Mouse (Mus musculus) urinary bladder, postnatal 36 days (tissue): ENCODE data around the gene Nrbp1.
"Not testable (repeated sequence)": the region's sequence is repeated elsewhere in the genome, so short reads cannot be mapped to it uniquely, and the experiment has no call there.

Experiments used
- DNase-seq, 2 experiments: peaks; one replicate each; pipeline ENCODE4 v3.0.0; 2022; ENCODE audit warnings: low spot score in 2 of 2, mixed read lengths in 1 of 2

Gene Nrbp1

DNA sequence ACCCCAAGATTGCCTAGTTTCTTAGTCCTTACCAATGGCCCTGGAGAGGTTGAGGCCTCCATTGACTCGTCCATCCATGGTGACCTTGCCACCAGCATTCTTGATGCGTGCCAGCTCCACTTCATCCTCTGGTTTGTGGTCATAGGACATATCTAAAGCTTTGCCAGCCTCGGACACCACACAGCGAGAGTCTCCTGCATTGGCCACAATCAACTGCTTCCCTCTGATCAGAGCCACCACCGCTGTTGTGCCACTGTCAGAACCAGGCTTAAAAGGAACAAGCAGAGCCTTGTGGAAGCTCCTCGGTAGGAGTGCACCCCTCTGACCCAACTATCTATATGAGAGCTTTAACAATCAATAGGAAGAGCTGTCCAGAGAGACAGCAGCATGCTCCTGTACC is 36.2 kb upstream of the Nrbp1 start:
- no peak for DNase-seq

DNA sequence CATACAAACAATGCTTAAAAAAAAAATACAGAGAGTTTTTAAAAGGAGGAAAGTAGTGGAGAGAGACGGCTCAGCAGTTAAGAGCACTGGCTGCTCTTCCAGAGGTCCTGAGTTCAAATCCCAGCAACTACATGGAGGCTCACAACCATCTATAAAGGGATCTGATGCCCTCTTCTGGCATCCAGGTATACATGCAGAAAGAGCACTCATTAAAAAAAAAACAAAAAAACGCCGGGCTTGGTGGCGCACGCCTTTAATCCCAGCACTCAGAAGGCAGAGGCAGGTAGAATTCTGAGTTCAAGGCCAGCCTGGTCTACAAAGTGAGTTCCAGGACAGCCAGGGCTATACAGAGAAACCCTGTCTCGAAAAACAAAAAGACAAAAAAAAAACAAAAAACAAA is 24.1 kb upstream of the Nrbp1 start:
- DNase-seq, result not testable (repeated sequence)

DNA sequence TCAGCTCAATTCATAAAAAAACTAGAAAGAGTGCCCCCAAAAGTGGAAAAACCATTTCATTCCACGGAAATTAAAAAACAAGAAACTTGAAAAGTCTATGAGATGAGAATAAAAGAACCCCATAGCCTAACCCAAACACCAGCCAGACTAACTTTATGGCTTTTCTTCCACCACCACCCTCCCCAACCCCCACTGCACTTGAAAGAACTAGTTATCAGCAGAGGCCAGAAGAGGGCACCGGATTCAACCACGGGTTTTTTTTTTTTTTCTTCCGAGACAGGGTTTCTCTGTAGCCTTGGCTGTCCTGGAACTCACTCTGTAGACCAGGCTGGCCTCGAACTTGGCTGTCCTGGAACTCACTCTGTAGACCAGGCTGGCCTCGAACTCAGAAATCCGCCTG is 22.4 kb upstream of the Nrbp1 start:
- DNase-seq, result no peak

DNA sequence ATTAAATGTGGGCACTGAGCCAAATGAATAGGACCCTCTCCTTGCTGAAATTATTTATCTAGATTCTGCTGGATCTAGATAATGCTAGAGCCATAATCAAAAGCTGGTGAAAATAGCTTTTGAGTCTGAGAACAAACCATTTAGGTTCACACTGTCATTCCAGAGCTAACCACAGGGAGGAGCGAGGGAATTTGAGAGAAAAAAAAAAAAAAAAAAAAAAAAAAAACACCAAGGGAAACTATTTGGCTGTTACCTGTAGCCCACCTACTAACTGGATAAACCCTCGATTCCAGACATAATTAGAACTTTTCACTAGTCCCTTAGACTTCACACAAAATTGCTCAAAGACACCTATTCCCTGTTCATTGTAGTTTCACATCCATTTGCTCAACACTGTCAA is 21.6 kb upstream of the Nrbp1 start:
- no peak for DNase-seq

DNA sequence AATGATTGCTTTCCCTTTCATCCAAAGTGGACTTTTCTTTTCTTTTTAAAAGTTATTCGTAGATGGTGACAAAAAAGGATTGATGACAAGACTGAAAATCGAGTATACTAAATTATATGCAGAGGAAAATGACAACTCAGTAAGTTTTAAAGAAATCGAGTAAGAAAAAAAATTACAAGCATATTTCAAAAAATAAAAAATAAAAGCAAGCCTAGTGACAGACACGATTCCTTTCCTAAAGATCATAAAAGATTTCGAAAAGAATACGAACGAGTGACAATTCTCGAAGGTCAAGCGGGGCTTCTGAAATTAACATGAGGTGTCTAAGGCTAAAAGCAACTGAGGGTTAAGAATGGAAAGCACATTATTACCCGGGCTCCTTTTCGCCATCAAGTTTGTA is 21.2 kb upstream of the Nrbp1 start:
- DNase-seq, result no peak

DNA sequence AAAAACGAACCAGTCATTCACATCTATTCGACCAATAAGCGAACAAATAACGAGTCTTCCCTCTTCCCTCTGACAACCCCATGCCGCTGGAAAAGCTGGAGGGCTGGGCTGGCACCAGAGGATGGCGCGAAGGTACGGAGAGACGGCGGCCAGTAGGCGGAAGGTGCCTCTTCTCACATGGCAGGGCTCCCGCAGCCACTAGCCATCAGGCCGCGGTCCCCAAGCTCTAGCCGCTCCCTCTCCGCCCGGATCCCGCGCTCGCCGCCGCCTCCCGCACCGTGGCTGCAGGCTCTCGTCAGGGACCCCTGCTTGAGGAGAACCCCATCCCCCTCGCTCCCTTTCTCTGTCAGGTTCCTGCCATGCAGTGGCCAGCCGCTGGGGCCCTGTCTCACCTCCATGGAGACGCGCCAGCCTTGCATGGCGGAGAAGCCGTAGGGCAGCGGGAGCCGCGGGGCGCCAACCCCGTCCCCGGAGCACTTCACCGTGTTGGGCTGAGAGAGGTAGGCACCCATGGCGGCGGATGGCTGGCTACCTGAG is 20.7 kb upstream of the Nrbp1 start:
- no peak for DNase-seq

- DNase-seq, result peak; percentile 98
Observed at GRCm38 (mm10) chr5:31220448-31221303, 20.0 kb upstream of the Nrbp1 start, which contains the start of gene Ppm1g. Gene Ppm1g (minus strand): TSS chr5:31220687.

- DNase-seq, result no peak
Observed at GRCm38 (mm10) chr5:31221304-31221945, 19.2 kb upstream of the Nrbp1 start.

DNA sequence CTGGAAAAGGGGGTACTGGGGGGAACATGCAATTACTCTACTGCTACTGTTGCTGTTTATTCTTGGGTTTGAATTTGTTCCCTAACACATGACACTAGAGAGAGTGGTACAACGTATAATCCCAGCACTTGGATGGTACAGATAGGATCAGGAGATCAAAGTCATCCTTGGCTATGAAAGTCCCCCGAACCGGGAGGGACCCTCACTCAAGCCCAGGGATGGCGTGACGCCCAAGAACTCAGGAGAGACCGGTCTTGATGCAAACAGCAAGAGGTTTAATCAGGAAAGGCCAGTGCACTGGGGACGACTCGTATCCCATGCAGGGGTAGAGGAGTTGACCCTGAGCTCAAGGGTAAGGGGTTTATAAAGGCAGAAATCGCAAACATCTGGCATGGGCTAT is 18.0 kb upstream of the Nrbp1 start:
- no peak for DNase-seq

DNA sequence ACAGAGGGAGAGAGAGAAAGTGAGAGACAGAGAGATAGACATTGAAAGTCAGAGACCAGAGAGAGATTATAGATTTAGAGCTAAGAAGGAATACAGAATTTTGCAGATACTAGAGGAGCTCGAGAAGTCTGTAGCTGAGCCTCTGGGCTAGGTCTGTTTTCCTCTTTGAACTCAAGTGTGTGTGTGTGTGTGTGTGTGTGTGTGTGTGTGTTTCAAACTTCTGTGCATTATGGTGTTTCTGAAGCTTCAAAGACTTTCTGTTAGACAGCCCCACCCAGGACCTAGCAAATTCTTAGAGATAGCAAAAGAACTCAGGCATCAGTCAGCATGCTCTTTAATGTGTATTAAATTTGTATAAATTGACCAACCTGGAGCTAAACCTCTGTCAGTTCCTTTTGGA is 14.0 kb upstream of the Nrbp1 start:
- DNase-seq, result no peak

- DNase-seq, result no peak
Observed at GRCm38 (mm10) chr5:31241522-31242034, 914 bp downstream of the Nrbp1 start.

- DNase-seq, result no peak
Observed at GRCm38 (mm10) chr5:31242191-31242590, 1.5 kb downstream of the Nrbp1 start.

DNA sequence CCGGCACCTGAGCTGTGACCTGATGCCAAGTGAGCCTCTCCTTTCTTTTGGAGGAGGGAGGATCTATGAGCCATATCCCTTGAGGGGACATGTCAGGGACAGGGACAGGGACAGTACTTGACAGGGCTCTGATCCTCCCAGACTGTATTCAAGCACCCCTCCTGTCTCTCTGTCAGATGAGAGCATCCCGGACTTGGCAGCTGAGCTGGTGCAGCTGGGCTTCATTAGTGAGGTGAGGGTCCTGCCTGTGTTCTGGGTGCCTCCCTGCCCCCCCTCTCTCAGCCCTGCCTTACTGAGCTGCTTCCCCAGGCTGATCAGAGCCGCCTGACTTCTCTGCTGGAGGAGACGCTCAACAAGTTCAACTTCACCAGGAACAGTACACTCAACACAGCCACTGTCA is 10.1 kb downstream of the Nrbp1 start:
- no peak for DNase-seq

DNA sequence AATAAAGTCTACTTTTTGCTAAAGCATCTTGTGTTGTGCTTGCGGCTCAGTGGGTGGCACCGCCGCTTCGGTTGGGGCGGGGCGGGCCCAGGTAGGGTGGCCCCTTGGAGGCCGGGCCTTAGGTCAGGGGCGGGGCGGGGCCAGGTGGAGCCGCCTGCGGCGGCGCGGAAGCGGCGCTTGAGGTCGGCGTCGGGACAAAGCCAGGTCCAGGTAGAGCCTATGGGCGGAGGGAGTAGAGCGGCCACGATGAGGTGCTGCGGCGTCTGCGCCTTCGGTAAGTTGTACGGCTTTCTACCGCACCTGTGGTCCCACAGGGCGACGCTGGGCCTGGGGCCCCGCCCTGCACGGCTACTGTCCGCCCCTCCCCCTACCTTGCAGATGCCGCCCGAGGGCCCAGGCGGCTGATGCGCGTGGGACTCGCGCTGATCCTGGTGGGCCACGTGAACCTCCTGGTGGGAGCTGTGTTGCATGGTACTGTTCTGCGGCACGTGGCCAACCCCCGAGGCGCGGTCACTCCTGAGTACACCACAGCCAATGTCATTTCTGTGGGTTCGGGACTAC is 11.0 kb downstream of the Nrbp1 start, which contains the start of gene Krtcap3:
Gene Krtcap3, plus strand, starts transcription at position 151 of the 561 bp plus-strand sequence.
- peak; percentile 68 to 72 for DNase-seq

- no peak for DNase-seq
Observed at GRCm38 (mm10) chr5:31252151-31252550, 11.5 kb downstream of the Nrbp1 start.

GRCm38 (mm10) chr5:31252795-31253545 is 12.3 kb downstream of the Nrbp1 start:
- no peak for DNase-seq

DNA sequence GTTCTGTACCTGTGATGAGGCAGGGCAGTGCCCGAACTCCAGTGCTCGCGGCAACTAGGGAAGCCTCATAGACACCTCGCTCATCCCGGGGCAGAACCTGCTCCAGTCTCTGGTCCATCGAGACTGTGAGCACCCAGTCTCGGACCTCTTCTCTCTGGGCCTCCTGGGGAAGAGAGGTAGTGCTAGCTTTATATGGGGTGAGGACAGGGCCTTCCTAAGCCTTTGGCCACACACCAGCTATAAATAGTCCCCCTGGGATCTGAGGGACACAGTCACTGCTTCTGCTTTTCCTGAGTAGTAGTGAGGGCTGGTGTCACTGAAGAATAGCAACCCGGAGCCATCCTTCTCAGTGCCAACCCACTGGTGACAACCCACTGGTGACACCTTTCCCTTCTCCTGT is 13.1 kb downstream of the Nrbp1 start:
- no peak for DNase-seq

- peak; percentile 48 to 76 for DNase-seq
Observed at GRCm38 (mm10) chr5:31254452-31254851, 13.8 kb downstream of the Nrbp1 start.

DNA sequence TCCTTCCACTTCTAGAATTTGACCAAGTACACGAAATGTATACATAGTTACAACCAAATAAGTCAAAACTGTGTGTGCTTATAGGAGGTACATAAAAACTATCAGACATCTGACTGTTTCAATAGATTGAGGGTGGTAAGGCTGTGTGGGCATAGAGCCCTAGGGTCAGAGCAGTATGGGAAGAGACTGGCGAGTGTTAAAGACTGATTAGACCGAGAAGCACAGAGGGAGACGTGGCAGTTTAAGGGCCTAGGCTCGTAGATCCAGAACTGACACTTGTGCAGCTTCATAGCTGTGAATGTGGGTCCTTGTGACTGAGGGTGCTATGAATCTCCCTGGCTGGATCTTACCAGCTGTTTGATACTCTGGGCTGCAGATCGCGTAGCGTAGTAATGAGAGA is 14.2 kb downstream of the Nrbp1 start:
- DNase-seq, result no peak

- no peak for DNase-seq
Observed at GRCm38 (mm10) chr5:31255381-31255780, 14.7 kb downstream of the Nrbp1 start.

DNA sequence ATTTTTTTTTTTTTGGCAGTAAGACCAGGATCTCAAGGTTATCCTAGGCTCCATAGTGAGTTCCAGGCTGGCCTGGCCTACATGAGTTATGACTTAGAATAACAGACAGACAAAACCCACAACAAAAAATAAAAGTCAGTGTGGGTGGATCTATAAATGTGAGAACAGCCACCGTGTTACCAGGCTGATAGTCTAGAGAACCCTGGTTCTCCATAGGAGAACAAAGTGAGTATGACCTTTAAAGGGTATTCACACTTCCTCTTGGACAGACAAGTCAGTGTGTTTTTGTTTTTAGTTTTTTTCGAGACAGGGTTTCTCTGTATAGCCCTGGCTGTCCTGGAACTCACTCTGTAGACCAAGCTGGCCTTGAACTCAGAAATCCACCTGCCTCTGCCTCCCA is 15.3 kb downstream of the Nrbp1 start:
- no peak for DNase-seq

- no peak for DNase-seq
Observed at GRCm38 (mm10) chr5:31257616-31258015, 17.0 kb downstream of the Nrbp1 start.
